Mouse (Mus musculus): ENCODE data around the gene Dhx16.

DNA sequence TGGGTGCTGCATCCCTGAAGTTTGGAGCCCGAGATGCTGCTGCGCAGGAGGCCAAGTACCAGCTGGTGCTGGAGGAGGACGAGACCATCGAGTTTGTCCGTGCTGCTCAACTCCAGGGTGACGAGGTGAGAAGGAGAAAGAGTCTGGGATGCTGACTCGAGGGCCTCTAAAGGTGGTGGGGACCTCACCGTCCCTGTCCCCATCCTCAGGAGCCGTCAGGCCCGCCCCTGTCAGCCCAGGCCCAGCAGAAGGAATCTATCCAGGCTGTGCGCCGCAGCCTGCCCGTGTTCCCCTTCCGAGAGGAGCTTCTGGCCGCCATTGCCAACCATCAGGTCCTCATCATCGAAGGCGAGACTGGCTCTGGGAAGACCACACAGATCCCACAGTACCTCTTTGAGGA lies 3.3 kb downstream of the Dhx16 start:
- TF ChIP-seq CTCF (IDR thresholded peaks at IDR 0.05; ENCODE audit: insufficient read depth, low read length) (no peak), POLR2A (IDR thresholded peaks at IDR 0.05; ENCODE audit: borderline replicate concordance, extremely low read depth, low read depth, low read length) (no peak)
